Comparison of ENCODE assay signal across 16 mouse cellular contexts in the genomic region with DNA sequence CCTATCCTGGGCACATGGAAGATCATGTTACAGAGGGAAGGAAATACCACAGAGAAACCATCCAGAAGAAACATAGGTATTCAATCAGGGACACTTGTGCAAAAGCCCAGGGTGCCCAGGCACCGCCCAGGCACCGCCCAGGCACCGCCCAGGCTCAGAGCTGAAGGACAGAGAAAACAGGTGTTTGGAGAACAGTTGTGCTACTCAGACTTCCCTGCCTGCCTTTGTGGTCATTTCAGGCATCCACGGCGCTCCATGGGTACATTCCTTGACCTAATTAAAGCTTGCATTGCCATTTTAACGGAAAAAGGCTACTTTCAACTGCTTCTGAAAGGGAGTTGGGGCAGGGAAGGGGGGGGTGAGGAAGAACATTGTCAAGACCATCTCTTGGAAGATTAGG. TPM values are rescaled to one million over a fixed set of nuclear protein-coding genes. Genes with fewer than 3 reads are reported as not detected.
DNase-seq lines count a peak whose midpoint lies in the region; ATAC-seq and TF ChIP-seq lines count a peak whose summit lies in the region.
"Had no signal": no experiment of that assay in that cellular context is flagged by ENCODE, and none has a peak within 500 bp of the region (broad histone marks: within the 10 kb centered on the region; RNA-seq: fewer than 3 reads in every experiment).

No protein-coding gene starts in this region.

- H3K36me3 ChIP-seq in ES-E14 (ENCODE audit: control insufficient read depth, insufficient read depth, low read length, poor library complexity, severe bottlenecking): no peaks in the 10 kb centered on the region
- no peaks in the 10 kb centered on the region for H3K36me3 ChIP-seq in embryonic facial prominence, embryonic 11.5 days (replicated peaks; ENCODE audit: control insufficient read depth, insufficient read depth, low read depth, low read length)
- H3K36me3 ChIP-seq: intestine, embryonic 15.5 days; neural tube, embryonic 12.5 days had no signal

- ATAC-seq in embryonic facial prominence, embryonic 11.5 days (replicated peaks; ENCODE audit: insufficient number of reproducible peaks, low FRiP score, low TSS enrichment, low read depth): no peak
- ATAC-seq: intestine, embryonic 15.5 days; midbrain, embryonic 16.5 days had no signal

- intact Hi-C loops in left cerebral cortex, postnatal 10 days (cut with DNase I): no loop called here

- 28% methylated on average over 6 of the region's 6 CpGs for WGBS in embryonic facial prominence, embryonic 11.5 days

- H3K27ac ChIP-seq in ES-E14 (ENCODE audit: insufficient read depth, low read depth, low read length, poor library complexity, severe bottlenecking): no peak overlapping the region; the same call in 1 of the 2 replicates
- H3K27ac ChIP-seq in embryonic facial prominence, embryonic 11.5 days (replicated peaks; ENCODE audit: low read depth, low read length): no peak overlapping the region
- H3K27ac ChIP-seq: intestine, embryonic 15.5 days; neural tube, embryonic 12.5 days had no signal

- DNase-seq in gastrocnemius, postnatal 10 days: peak; percentile 15
- DNase-seq in gastrocnemius, adult 8-10 months (ENCODE audit: low spot score in 2 of 2): no peak
- DNase-seq in 3134 (ENCODE audit: extremely low read depth, insufficient read length, low spot score): peak; percentile 13
- DNase-seq in ES-E14 (ENCODE audit: low read depth, low spot score): peak; percentile 27
- peak; percentile 33 for DNase-seq in embryonic facial prominence, embryonic 11.5 days (ENCODE audit: low spot score)
- no peak for DNase-seq in left cerebral cortex, postnatal 10 days (ENCODE audit: extremely low spot score in 1 of 2, low spot score in 2 of 2)
- no peak for DNase-seq in thymus, postnatal 36 days
- DNase-seq: adrenal gland, adult 8-10 months; cerebellum, adult 8-10 months; heart, adult 11 months; kidney, postnatal 25 days; lung, embryonic 14.5 days; right cerebral cortex, postnatal 25 days had no signal

- H3K4me2 ChIP-seq in embryonic facial prominence, embryonic 11.5 days (ENCODE audit: low read depth, low read length): no peak overlapping the region
- H3K4me2 ChIP-seq: intestine, embryonic 15.5 days; lung, embryonic 14.5 days; neural tube, embryonic 12.5 days had no signal

- H3K27me3 ChIP-seq in embryonic facial prominence, embryonic 11.5 days (ENCODE audit: control insufficient read depth, insufficient read depth, low read length): no peaks in the 10 kb centered on the region
- H3K27me3 ChIP-seq: intestine, embryonic 15.5 days; neural tube, embryonic 12.5 days had no signal

- in situ Hi-C loops in ES-E14 (cut with MboI; ENCODE audit: low sequenced_read_pairs in 2 of 2, unreplicated experiment in 2 of 2): no loop called here

- H3K9ac ChIP-seq in ES-E14 (ENCODE audit: insufficient read depth, low read depth, low read length, poor library complexity, severe bottlenecking): no peak overlapping the region
- H3K9ac ChIP-seq in embryonic facial prominence, embryonic 11.5 days (replicated peaks; ENCODE audit: low read length): no peak overlapping the region
- H3K9ac ChIP-seq: intestine, embryonic 15.5 days; lung, embryonic 14.5 days; neural tube, embryonic 12.5 days had no signal

- no peak overlapping the region for H3K4me3 ChIP-seq in ES-E14 (ENCODE audit: insufficient read depth in 1 of 2, low read depth in 1 of 2, low read length in 2 of 2, poor library complexity in 1 of 2, severe bottlenecking in 1 of 2)
- no peak overlapping the region for H3K4me3 ChIP-seq in embryonic facial prominence, embryonic 11.5 days (ENCODE audit: low read depth, low read length)
- H3K4me3 ChIP-seq: intestine, embryonic 15.5 days; neural tube, embryonic 12.5 days had no signal

- H3K9me3 ChIP-seq in ES-E14 (ENCODE audit: control insufficient read depth, insufficient read depth, low read depth, low read length): no peaks in the 10 kb centered on the region; the same call in 1 of the 2 replicates
- no peaks in the 10 kb centered on the region for H3K9me3 ChIP-seq in embryonic facial prominence, embryonic 11.5 days (replicated peaks; ENCODE audit: control insufficient read depth, low read length)
- H3K9me3 ChIP-seq: intestine, embryonic 15.5 days; neural tube, embryonic 12.5 days had no signal

- peaks cover 5 to 7% of the 10 kb centered on the region in 2 experiments for H3K4me1 ChIP-seq in ES-E14 (ENCODE audit: control insufficient read depth in 2 of 2, insufficient read depth in 2 of 2, low read length in 2 of 2, poor library complexity in 1 of 2)
- H3K4me1 ChIP-seq in embryonic facial prominence, embryonic 11.5 days (ENCODE audit: control insufficient read depth, insufficient read depth, low read length): no peaks in the 10 kb centered on the region
- H3K4me1 ChIP-seq: intestine, embryonic 15.5 days; neural tube, embryonic 12.5 days had no signal

TF ChIP-seq in ES-E14, 5 proteins besides CTCF, POLR2A, EP300 and RAD21:
- TF ChIP-seq ZC3H11A (IDR thresholded peaks at IDR 0.05; ENCODE audit: borderline replicate concordance, low read depth, low read length) (no peak), MAFK (IDR thresholded peaks at IDR 0.05; ENCODE audit: insufficient read depth, low read depth, low read length) (no peak), CHD2 (IDR thresholded peaks at IDR 0.05; ENCODE audit: low read depth, low read length) (no peak)

RNA-seq across cellular contexts. Expression of gene Msi2, which starts 40.1 kb away (rescaled TPM):
- total RNA-seq in gastrocnemius, postnatal 10 days (2021): 100 to 1,000 TPM; 186 to 195 TPM
- 100 to 1,000 TPM; 150 to 209 (median 176) TPM for total RNA-seq in gastrocnemius, adult 8-10 months (2022)
- total RNA-seq in ES-E14 (2012; rRNA removed): 66.4 and 94.8 TPM in 2 replicates
- 13.4 and 15.0 TPM in 2 replicates for polyA plus RNA-seq in embryonic facial prominence, embryonic 11.5 days (2014; fragmentation: Nextera tagmentation; extraction: Ambion mirVana)
- total RNA-seq in left cerebral cortex, postnatal 10 days (2021): 10 to 100 TPM; 75.5 to 87.5 TPM

Comparison
In these comparisons a context has a peak if more than half of its experiments do, and no peak if none do; other contexts are left out.
1. DNase-seq: peak in gastrocnemius, postnatal 10 days (single experiment), 3134 (single experiment), ES-E14 (single experiment) and embryonic facial prominence, embryonic 11.5 days (single experiment); none in gastrocnemius, adult 8-10 months (0 of 2), left cerebral cortex, postnatal 10 days (0 of 2) and thymus, postnatal 36 days (0 of 2).